Mouse (Mus musculus): ENCODE measurements around the gene Umps. TPM values are rescaled to one million over a fixed set of nuclear protein-coding genes. Genes with fewer than 3 reads are reported as not detected.
A peak's percentile ranks its signal among the peaks of the same experiment; 100 is the strongest.

The Umps gene
- 1 to 10 TPM; 8.6 to 9.6 TPM for total RNA-seq (2021)
- long read RNA-seq, experiment 1, transcript Umps-201 (6 exons, 3,484 nt) = major isoform, 15 of 15 reads
- long read RNA-seq, experiment 1, partial matches to known transcripts = 0 of 15 reads
- long read RNA-seq, experiment 1, other reads (novel, unspliced or antisense) = 0 of 15 reads
- long read RNA-seq, experiment 2, transcript Umps-201 (6 exons, 3,484 nt) = major isoform, 6 of 6 reads
- long read RNA-seq, experiment 2, partial matches to known transcripts = 0 of 6 reads
- long read RNA-seq, experiment 2, other reads (novel, unspliced or antisense) = 0 of 6 reads

GRCm38 (mm10) chr16:33966538-33967282 lies at the start of gene Umps:
Gene Umps, minus strand, starts transcription at chr16:33967038.
- peak; percentile 85 to 91 for DNase-seq

- no peak for DNase-seq
These were observed 45.4 kb upstream of the Umps start for GRCm38 (mm10) chr16:34011991-34012845.

- DNase-seq = no peak
These were observed 42.7 kb upstream of the Umps start for GRCm38 (mm10) chr16:34009567-34009966.

DNA sequence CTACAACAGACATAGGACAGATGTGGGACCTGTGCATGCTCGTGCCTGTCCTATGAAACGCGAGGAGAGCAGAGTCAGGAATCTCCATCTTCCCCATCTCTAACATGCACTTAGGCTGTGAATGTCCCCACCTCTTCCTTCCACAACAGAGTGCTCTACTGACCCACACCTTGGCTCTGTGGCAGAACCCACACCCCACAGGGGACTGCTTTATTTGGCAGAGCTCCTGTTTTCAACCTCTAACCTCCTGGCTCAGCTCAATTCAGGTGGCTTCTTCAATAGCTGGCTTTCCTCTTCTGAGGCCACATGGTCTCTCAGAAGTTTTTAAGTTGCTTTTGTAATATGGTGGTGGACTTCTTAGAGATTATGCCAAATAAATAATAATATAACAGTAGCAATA lies 39.1 kb upstream of the Umps start:
- no peak for DNase-seq

GRCm38 (mm10) chr16:34004128-34004578 lies 37.3 kb upstream of the Umps start:
- DNase-seq = peak; percentile 37 to 45

- DNase-seq = no peak
These were observed 36.8 kb upstream of the Umps start for GRCm38 (mm10) chr16:34003566-34004127.

DNA sequence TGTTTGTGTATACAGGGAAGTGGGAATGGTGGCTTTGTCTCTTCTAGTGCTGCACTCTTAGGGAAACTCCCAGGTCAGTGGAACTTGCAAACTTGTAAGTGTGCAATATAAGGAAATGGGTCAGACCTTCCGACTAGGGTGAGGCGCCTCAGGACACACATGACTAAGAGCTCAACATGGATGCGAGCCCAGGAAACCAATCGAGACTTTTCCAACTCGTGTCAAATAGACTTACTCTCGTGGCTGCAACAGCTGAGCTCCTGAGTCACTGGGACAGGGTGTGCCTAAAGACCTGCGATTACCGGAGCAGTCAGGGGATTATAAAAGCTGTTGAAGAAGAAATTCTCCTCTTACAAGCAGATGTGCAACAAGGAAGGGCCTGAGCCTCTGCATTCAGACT lies 33.9 kb upstream of the Umps start:
- DNase-seq = peak; percentile 42 to 56

- peak; percentile 34 to 76 for DNase-seq
These were observed 32.5 kb upstream of the Umps start for GRCm38 (mm10) chr16:33999388-33999787.

GRCm38 (mm10) chr16:33998011-33998410 lies 31.2 kb upstream of the Umps start:
- no peak for DNase-seq

DNA sequence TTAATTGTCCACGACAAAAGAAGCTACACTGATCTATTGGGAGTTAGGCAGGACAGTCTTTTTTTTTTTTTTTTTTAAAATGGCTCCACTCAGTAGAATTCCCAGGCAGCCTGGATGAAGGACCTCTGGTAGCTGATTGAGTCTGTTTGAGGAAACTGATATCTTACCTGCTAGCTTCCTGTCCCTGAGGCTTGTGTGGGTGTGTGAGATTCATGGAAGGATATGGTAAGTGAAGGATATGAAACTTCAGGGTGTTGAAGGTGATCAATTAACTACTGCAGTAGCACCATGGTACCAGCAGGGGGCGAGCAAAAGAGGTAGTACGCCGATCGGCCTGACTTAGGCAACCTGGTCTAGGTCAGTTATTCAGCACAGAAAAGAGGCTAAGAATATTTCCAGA lies 29.2 kb upstream of the Umps start:
- DNase-seq = peak; percentile 37 to 76

DNA sequence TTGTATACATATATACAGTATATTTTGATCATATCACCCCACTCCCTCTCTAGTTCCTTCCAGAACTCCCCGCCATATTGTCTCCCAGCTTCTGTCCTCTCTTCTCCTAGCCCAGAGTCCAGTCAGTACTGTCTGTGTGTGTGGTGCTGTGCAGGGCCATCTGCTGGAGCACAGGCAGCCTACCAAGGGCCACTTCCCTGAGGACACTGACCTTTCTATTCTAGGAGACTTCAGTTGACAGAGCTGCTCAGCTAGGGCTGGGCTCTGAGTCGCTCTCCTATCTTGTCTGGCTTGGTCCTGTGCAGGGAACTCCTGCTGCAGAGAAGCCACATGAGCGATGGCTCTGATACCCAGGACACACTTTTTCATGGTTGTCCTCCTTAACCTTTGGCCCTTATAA lies 28.7 kb upstream of the Umps start:
- peak in 1 of 2 experiments; percentile 56 for DNase-seq

DNA sequence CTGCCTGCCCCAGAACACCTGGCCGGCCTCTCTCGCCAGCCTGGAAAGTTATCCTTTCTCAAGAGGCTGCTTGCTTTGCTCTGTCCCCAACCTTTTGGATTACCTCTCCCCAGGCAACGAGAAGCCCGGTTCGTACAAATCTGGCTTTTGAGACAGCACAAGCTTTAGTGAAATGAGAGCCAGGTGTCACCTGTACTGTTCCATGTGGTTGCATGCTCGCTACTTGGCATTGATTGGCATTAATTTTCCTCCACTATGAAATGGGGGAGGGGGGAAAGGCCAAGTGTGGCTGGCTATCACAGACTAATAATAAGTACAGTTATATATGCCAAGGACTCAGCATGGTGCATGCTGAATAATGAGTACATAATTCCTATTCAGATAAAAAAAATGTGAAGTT lies 27.5 kb upstream of the Umps start:
- DNase-seq = no peak

GRCm38 (mm10) chr16:33990712-33991111 lies 23.9 kb upstream of the Umps start:
- no peak for DNase-seq

- DNase-seq = no peak
These were observed 22.3 kb upstream of the Umps start for GRCm38 (mm10) chr16:33989106-33989505.

DNA sequence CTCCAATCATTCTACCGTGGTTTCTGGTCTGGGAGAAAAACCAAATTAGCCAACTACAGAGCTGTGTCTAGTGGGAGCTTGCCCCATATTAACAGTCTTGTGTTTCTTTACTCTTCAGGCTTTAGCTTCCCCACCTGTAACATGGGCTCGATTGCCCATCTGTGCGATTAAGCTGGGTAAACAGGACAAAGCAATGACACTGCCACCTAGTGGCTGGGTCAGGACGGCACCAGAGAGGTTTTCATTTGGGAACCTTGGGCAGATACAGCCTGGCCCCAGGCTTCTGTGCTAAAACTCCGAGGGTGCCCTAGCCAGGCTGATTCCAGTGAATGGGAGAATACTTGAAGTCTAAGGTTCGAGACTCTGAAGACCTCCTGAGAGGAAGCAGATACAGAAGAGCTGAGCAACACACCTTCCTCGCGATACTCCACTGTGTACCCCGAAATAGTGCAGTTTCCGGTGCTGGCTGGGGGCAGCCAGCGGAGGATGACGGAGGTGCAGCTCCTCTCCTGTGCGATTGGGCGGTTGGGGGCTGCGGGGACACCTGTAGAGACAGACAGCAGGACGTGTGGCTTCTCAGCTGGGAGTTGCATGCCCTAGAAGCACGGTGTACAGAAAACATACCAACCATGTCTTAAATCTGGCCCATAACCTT lies 21.6 kb upstream of the Umps start:
- DNase-seq = peak; percentile 27 to 76

DNA sequence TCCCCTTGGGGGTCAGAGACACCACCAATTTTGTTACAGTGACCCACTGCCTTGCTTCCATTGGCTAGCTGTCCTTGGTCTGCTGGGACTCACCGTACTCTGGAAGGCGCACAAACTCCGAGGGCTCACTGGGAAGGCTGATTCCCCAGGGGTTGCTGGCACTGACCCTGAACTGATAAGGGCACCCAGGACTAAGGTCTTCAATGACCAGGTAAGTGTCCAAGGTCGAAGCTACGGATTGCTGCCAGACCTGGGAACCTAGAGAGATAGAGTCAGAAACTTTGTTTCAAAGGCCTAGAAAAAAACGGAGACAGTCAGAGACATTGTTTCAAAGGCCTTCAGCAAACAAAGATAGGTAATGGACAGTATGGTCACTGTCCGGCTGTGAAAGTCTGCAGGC lies 20.2 kb upstream of the Umps start:
- DNase-seq = no peak

DNA sequence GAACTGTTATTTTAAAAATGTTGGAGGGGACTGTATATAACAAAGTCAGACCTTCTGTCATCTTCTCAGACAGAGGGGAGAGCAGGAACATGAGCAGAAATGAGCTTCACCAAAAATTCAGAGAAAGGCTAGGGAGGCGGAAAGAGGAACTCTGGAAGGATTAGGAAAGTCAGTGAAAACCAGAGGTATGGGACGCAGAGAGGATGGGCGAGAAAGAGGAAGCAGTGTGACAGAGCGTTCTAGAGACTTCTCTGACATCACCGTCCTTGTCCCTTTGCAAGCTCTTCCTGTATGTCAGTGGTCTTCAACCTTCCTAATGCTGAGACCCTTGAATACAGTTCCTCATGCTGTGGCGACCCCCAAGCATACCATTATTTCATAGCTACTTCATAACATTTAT lies 18.5 kb upstream of the Umps start:
- no peak for DNase-seq

GRCm38 (mm10) chr16:33983712-33984111 lies 16.9 kb upstream of the Umps start:
- DNase-seq = no peak

- DNase-seq = no peak
These were observed 13.0 kb upstream of the Umps start for GRCm38 (mm10) chr16:33979855-33980254.

GRCm38 (mm10) chr16:33967283-33967640 lies 424 bp upstream of the Umps start:
- DNase-seq = no peak

- no peak for DNase-seq
These were observed 830 bp downstream of the Umps start for GRCm38 (mm10) chr16:33965878-33966537.
